Mouse (Mus musculus): ENCODE data around the gene Amy2a5. TPM values are rescaled to one million over a fixed set of nuclear protein-coding genes. Genes with fewer than 3 reads are reported as not detected.

Amy2a5 gene
- 0.48 and 1.5 TPM in 2 replicates for polyA plus RNA-seq (2015; fragmentation: Nextera tagmentation; extraction: Ambion mirVana)

DNA sequence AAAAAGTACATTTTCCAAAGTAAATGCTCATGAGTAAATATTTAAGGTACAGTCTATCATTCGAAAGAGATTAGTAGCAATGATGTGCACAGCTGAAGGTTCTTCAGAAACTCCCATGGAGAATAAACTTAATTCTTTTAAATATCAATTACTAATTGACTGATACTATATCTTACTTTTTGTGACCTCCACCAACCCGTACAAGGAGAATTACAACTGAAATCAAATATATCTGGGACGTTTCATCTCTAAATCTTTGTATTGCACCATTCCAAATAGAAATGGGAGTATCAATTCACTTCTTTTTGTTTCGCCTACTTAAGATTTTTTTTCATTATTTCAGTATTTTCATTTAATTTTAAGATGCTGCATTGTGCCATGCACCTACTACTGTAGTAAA, at the start of gene Amy2a5:
Gene Amy2a5 (minus strand): TSS at position 101 of the 400 bp plus-strand sequence.

DNA sequence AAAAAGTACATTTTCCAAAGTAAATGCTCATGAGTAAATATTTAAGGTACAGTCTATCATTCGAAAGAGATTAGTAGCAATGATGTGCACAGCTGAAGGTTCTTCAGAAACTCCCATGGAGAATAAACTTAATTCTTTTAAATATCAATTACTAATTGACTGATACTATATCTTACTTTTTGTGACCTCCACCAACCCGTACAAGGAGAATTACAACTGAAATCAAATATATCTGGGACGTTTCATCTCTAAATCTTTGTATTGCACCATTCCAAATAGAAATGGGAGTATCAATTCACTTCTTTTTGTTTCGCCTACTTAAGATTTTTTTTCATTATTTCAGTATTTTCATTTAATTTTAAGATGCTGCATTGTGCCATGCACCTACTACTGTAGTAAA, 32.7 kb upstream of the Amy2a5 start, which contains the start of gene Amy2a4:
Gene Amy2a4 (minus strand): TSS at position 101 of the 400 bp plus-strand sequence.

Other genes starting within 250 kb of the Amy2a5 start
- 0.03 and 0.04 TPM in 2 replicates for gene Amy2a4, start 32.6 kb upstream of the Amy2a5 start, polyA plus RNA-seq (2015; fragmentation: Nextera tagmentation; extraction: Ambion mirVana)
- 0.03 and 0.04 TPM in 2 replicates for gene Amy2a3, start 65.2 kb upstream of the Amy2a5 start, polyA plus RNA-seq (2015; fragmentation: Nextera tagmentation; extraction: Ambion mirVana)
- 0.03 and 0.04 TPM in 2 replicates for gene Amy2a2, start 97.8 kb upstream of the Amy2a5 start, polyA plus RNA-seq (2015; fragmentation: Nextera tagmentation; extraction: Ambion mirVana)